Mouse (Mus musculus) kidney, adult 10 weeks (tissue): ENCODE data around the gene Lbx1. TPM values are rescaled to one million over a fixed set of nuclear protein-coding genes. Genes with fewer than 3 reads are reported as not detected.

Source experiments
- polyA plus RNA-seq: library from polyadenylated mRNA; stranded (reverse); fragments of 350-450 nt; fragmentation: Illumina TruSeq; extraction: RNeasy Lipid Tissue Mini Kit (QIAGEN cat#74804); gene quantifications from one replicate; pipeline ENCODE4 v1.2.3, GENCODE M21; 2014; ENCODE audit warnings: low read depth, low replicate concordance

Gene Lbx1
- polyA plus RNA-seq: not detected

DNA sequence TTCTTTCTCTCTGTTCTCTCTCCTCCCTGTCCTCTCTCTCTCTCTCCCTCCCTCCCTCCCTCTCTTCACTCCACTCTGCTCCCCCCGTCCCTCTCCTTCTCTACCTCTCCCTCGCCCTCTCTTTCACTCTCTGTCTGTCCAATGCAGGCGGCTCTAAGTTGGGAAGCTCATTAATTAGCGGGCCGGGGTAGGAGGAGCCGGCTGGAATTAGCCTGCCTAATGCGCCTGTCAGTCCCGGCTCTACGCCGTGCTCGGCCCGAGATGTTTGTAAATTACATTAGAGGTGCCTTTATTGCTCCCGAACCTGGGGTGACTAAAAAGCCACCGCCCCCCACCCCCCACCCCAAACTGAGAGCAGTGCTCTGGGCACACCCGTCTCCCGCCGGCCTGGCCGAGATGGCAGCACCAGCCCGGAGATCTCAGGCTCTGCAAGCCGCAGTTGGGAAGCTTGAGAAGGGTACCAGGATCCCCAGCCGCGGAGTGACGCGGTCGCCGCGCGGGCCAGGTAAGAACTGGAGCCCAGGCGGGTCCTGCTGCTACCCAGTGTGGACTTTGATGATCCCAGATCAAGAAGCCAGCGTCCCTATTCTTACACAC, at the start of gene Lbx1:
Gene Lbx1, minus strand, starts transcription at position 47 of the 597 bp plus-strand sequence.

Other genes with a start within 250 kb of the Lbx1 start
- 3.1 TPM for gene Sema4g, start 246.7 kb downstream of the Lbx1 start, polyA plus RNA-seq
- gene Twnk, start 230.1 kb downstream of the Lbx1 start, polyA plus RNA-seq: 5.6 TPM
- 12.8 TPM for gene Mrpl43, start 229.4 kb downstream of the Lbx1 start, polyA plus RNA-seq
- gene Lzts2, start 221.4 kb downstream of the Lbx1 start, polyA plus RNA-seq: 4.9 TPM
- gene Pdzd7, start 190.1 kb downstream of the Lbx1 start, polyA plus RNA-seq: not detected
- 11.8 TPM for gene Sfxn3, start 188.3 kb downstream of the Lbx1 start, polyA plus RNA-seq
- not detected for gene Kazald1, start 160.6 kb downstream of the Lbx1 start, polyA plus RNA-seq
- not detected for gene Tlx1, start 85.1 kb downstream of the Lbx1 start, polyA plus RNA-seq
- 22.1 TPM for gene Btrc, start 127.9 kb upstream of the Lbx1 start, polyA plus RNA-seq